Mouse (Mus musculus) cerebellum, adult 2 months (tissue): ENCODE results near the gene Arhgef12. TPM values are rescaled to one million over a fixed set of nuclear protein-coding genes. Genes with fewer than 3 reads are reported as not detected.
"Not testable (repeated sequence)": the region's sequence is repeated elsewhere in the genome, so short reads cannot be mapped to it uniquely, and the experiment has no call there.

ENCODE experiments used
- DNase-seq, 2 experiments: peaks; one replicate each; pipeline ENCODE4 v3.0.0; 2021
- H3K27ac ChIP-seq: fragments of 200-500 bp; 2 replicates; pipeline ENCODE4 v1.5.1; 2012; ENCODE audit warnings: low read length, control low read depth, inconsistent platforms; ENCODE audit not compliant: insufficient read depth
- H3K27me3 ChIP-seq: fragments of 200-500 bp; 2 replicates; pipeline ENCODE4 v1.6.1; 2012; ENCODE audit warnings: inconsistent platforms, mild to moderate bottlenecking, low read length, moderate library complexity; ENCODE audit not compliant: control insufficient read depth, insufficient read depth
- H3K4me1 ChIP-seq: fragments of 200-500 bp; 2 replicates; pipeline ENCODE4 v1.6.1; 2011; ENCODE audit warnings: low read length; ENCODE audit not compliant: control insufficient read depth, insufficient read depth
- H3K4me3 ChIP-seq: fragments of 200-500 bp; replicated peaks from 2 replicates; pipeline ENCODE3; 2011; ENCODE audit warnings: mild to moderate bottlenecking, low read depth, low read length, control low read depth; ENCODE audit not compliant: insufficient read depth
- CTCF ChIP-seq: fragments of 200-500 bp; IDR thresholded peaks from 2 replicates; pipeline ENCODE4 v1.5.1; 2011; ENCODE audit warnings: low read depth, mild to moderate bottlenecking, control low read depth, low read length, moderate library complexity, borderline replicate concordance; ENCODE audit not compliant: insufficient read depth
- POLR2A ChIP-seq: fragments of 200-500 bp; IDR thresholded peaks from 2 replicates; pipeline ENCODE4 v1.6.1; 2011; ENCODE audit warnings: low read length, control low read depth, borderline replicate concordance; ENCODE audit not compliant: insufficient read depth
- WGBS: fragments of 180-500 bp; shearing (Covaris S2); methylation state at CpG from one replicate; pipeline ENCODE4 v1.1.7; 2018; 5-methylcytosine and 5-hydroxymethylcytosine counted together
- polyA plus RNA-seq: library from polyadenylated mRNA; depleted of rRNA; stranded (reverse); fragments of >200 nt; gene quantifications from 2 replicates; pipeline ENCODE4 v1.2.3, GENCODE M21; 2012

Arhgef12 gene
- polyA plus RNA-seq, 1 experiment = 61.0 TPM

- WGBS = 64% methylated on average over 11 of the region's 11 CpGs
- TF ChIP-seq POLR2A = no peak
- TF ChIP-seq CTCF = no peak
- Histone ChIP-seq H3K4me3 (no peak overlapping the region), H3K27me3 (no peaks in the 10 kb centered on the region; the same call in 1 of the 2 replicates), H3K4me1 (peaks cover 8% of the 10 kb centered on the region), H3K27ac (no peak overlapping the region)
- no peak for DNase-seq
Observed at GRCm38 (mm10) chr9:42968894-42969521, 138.0 kb downstream of the Arhgef12 start.

GRCm38 (mm10) chr9:42967731-42968130 lies 139.3 kb downstream of the Arhgef12 start:
- DNase-seq = peak; percentile 23 to 47
- 23% methylated on average over 9 of the region's 9 CpGs for WGBS
- Histone ChIP-seq H3K27me3 (no peaks in the 10 kb centered on the region), H3K4me1 (peaks cover 8% of the 10 kb centered on the region), H3K27ac (no peak overlapping the region), H3K4me3 (no peak overlapping the region)
- TF ChIP-seq POLR2A = no peak
- TF ChIP-seq CTCF = no peak

GRCm38 (mm10) chr9:42964809-42965208 lies 142.2 kb downstream of the Arhgef12 start:
- H3K4me3 ChIP-seq, DNase-seq, H3K27me3 ChIP-seq, H3K27ac ChIP-seq, H3K4me1 ChIP-seq: not testable (repeated sequence)
- WGBS = 60% methylated on average over 3 of the region's 3 CpGs

GRCm38 (mm10) chr9:42964366-42964765 lies 142.7 kb downstream of the Arhgef12 start:
- H3K27ac ChIP-seq = no peak overlapping the region
- 19% methylated on average over 12 of the region's 12 CpGs for WGBS

DNA sequence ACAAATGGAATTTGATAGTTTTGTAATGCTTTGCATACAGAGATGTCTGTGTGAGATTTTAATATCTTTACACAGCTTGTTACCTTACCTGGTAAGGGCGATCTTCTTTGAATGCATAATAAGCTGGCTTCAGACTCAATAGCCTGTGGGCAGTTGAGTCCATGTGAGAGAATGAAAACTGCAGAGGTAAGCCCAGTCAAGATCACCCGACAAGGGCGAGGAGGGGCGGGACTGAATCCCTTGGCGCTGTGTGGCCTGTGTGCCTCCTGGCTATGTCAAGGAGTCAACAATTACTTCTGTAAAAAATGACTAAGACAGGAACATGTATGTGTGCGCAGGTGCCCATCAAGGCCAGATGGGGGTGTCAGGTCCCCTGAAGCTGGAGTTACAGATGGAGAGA lies 144.5 kb downstream of the Arhgef12 start:
- peaks cover 5% of the 10 kb centered on the region for H3K4me1 ChIP-seq
- no peak overlapping the region for H3K4me3 ChIP-seq
- no peak for DNase-seq
- no peak overlapping the region for H3K27ac ChIP-seq
- TF ChIP-seq POLR2A (no peak), CTCF (no peak)
- WGBS = 89% methylated on average over 6 of the region's 6 CpGs
- H3K27me3 ChIP-seq = no peaks in the 10 kb centered on the region

More at GRCm38 (mm10) chr9:42964366-42964765, 142.7 kb downstream of the Arhgef12 start:
- TF ChIP-seq POLR2A = no peak
- Histone ChIP-seq H3K4me3 (no peak overlapping the region), H3K27me3 (no peaks in the 10 kb centered on the region), H3K4me1 (peaks cover 8% of the 10 kb centered on the region)
- DNase-seq = peak in 1 of 2 experiments; percentile 23

DNA sequence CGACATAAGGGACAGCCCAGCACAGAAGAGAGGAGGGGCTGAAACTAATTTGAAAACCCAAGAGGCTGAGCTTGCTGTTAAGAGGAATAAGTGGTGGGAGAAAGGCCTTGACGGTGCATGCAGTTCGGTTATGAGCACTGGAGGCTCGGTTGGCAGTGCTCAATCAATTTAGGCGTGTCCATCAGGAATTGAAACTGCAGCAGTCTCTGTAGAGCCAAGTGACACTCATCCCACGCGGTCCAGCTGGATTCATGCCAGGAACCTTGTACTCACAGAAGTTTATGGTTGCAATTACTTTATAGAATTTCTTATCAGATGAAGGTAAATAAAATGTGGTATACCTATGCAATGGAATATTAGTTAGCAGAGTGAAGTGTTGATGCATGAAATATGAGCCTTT lies 148.6 kb downstream of the Arhgef12 start:
- Histone ChIP-seq H3K27me3 (no peaks in the 10 kb centered on the region), H3K4me1 (no peaks in the 10 kb centered on the region), H3K4me3 (no peak overlapping the region), H3K27ac (no peak overlapping the region)
- DNase-seq = no peak
- TF ChIP-seq POLR2A = no peak
- no peak for TF ChIP-seq CTCF
- 8% methylated on average over 7 of the region's 7 CpGs for WGBS

DNA sequence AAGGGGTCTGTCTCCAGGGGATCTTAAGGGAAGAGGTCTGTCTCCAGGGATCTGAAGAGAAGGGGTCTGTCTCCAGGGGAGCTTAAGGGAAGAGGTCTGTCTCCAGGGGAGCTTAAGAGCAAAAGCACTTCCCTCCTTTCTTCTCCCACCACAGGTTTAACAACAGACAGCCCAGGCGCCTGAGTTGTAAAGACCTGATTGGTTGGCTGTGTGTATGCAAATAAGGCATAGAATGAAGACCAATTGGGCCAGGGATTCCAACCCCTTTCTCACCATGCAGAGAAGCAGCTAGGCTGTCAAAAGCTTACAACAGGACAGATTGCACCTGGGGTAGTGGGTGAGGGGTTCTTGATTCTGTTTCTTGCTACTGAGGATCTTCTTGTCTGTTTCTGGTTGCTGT lies 158.7 kb downstream of the Arhgef12 start:
- TF ChIP-seq CTCF (no peak), POLR2A (no peak)
- DNase-seq = no peak
- Histone ChIP-seq H3K4me3 (no peak overlapping the region), H3K4me1 (0 out of 2 replicates have a peak, but pooled peaks cover 3% of the 10 kb centered on the region), H3K27ac (no peak overlapping the region), H3K27me3 (peaks cover 2% of the 10 kb centered on the region; the same call in 1 of the 2 replicates)
- WGBS = 73% methylated on average over 1 of the region's 1 CpGs

GRCm38 (mm10) chr9:42945174-42945573 lies 161.9 kb downstream of the Arhgef12 start:
- no peak for DNase-seq
- 84% methylated on average over 7 of the region's 7 CpGs for WGBS
- Histone ChIP-seq H3K27ac (no peak overlapping the region), H3K4me3 (no peak overlapping the region), H3K4me1 (0 out of 2 replicates have a peak, but pooled peaks cover 3% of the 10 kb centered on the region), H3K27me3 (peaks cover 2% of the 10 kb centered on the region; the same call in 1 of the 2 replicates)
- TF ChIP-seq CTCF = no peak
- no peak for TF ChIP-seq POLR2A
